Mouse (Mus musculus) forebrain, embryonic 14.5 days (tissue): Measurements from ENCODE around the gene Cux2. TPM values are rescaled to one million over a fixed set of nuclear protein-coding genes. Genes with fewer than 3 reads are reported as not detected.

Experiments
- ATAC-seq: fragments of 200-750 bp; cut with Nextera tagmentation; 2 replicates; pipeline ENCODE4 v1.8.0; 2017; ENCODE audit warnings: mild to moderate bottlenecking, moderate library complexity
- DNase-seq: peaks from one replicate; pipeline ENCODE4 v3.0.0-alpha.2; 2015; ENCODE audit warnings: low spot score
- H3K27ac ChIP-seq: fragments of 300-500 bp; sonication (generic); 2 replicates; pipeline ENCODE4 v1.5.1; 2014; ENCODE audit warnings: low read depth, mild to moderate bottlenecking, control low read depth, low read length, moderate library complexity
- H3K27me3 ChIP-seq: fragments of 300-500 bp; sonication (generic); replicated peaks from 2 replicates; pipeline ENCODE4 v1.6.1; 2014; ENCODE audit warnings: low read length, control low read depth, mixed read lengths; ENCODE audit not compliant: control insufficient read depth, insufficient read depth
- H3K36me3 ChIP-seq: fragments of 300-500 bp; sonication (generic); 2 replicates; pipeline ENCODE4 v1.6.1; 2014; ENCODE audit warnings: low read length, control low read depth; ENCODE audit not compliant: control insufficient read depth, insufficient read depth
- H3K4me1 ChIP-seq: fragments of 300-500 bp; sonication (generic); 2 replicates; pipeline ENCODE4 v1.6.1; 2014; ENCODE audit warnings: antibody characterized with exemption, low read length, control low read depth; ENCODE audit not compliant: control insufficient read depth, insufficient read depth
- H3K4me2 ChIP-seq: fragments of 300-500 bp; sonication (generic); 2 replicates; pipeline ENCODE4 v1.6.1; 2014; ENCODE audit warnings: mild to moderate bottlenecking, control low read depth, low read length
- H3K4me3 ChIP-seq: fragments of 300-500 bp; sonication (generic); 2 replicates; pipeline ENCODE4 v1.5.1; 2014; ENCODE audit warnings: low read depth, low read length, control low read depth
- H3K9ac ChIP-seq: fragments of 300-500 bp; sonication (generic); 2 replicates; pipeline ENCODE4 v1.6.1; 2014; ENCODE audit warnings: mild to moderate bottlenecking, low read length, control low read depth, moderate library complexity
- H3K9me3 ChIP-seq: fragments of 300-500 bp; sonication (generic); replicated peaks from 2 replicates; pipeline ENCODE4 v1.6.1; 2016; ENCODE audit warnings: low read length, control low read depth, mixed read lengths; ENCODE audit not compliant: control insufficient read depth
- WGBS: fragments of 180-500 bp; shearing (Covaris S2); extraction: QIAGEN DNeasy Blood & Tissue Kit; methylation state at CpG from one replicate; pipeline ENCODE4 v1.1.7; 2014; 5-methylcytosine and 5-hydroxymethylcytosine counted together
- polyA plus RNA-seq: library from polyadenylated mRNA; unstranded; fragments of >200 nt; fragmentation: Nextera tagmentation; extraction: Ambion mirVana; gene quantifications from 2 replicates; pipeline ENCODE4 v1.2.1, GENCODE M21; 2014

Cux2 gene
- polyA plus RNA-seq, 1 experiment from 2014 or later, result 16.7 TPM

DNA sequence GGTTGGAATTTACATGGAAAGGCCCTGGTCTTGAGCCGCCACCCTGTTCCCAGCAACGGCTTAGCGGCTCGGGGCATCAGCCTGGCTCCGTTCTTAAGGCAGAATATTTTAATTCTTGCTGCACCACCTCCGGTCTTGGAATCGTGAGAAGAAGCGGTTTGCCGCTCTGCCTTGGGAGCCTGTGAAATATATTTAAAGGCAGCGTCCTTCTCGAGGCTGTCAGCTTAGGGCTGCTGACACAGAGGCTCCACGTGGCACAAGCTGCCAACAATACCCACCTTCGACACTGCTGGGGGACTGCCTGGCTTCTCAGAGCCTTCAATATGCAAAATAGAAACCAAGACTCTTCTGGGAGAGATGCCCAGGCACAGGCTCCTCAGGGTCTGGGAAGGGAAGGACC is 18.7 kb upstream of the Cux2 start:
- Histone ChIP-seq H3K4me1 (no peaks in the 10 kb centered on the region), H3K27me3 (no peaks in the 10 kb centered on the region), H3K36me3 (no peaks in the 10 kb centered on the region), H3K27ac (no peak overlapping the region), H3K4me2 (no peak overlapping the region), H3K9me3 (no peaks in the 10 kb centered on the region), H3K4me3 (no peak overlapping the region), H3K9ac (no peak overlapping the region)
- DNase-seq (no peak), ATAC-seq (no peak)
- 69% methylated on average over 13 of the region's 13 CpGs for WGBS

DNA sequence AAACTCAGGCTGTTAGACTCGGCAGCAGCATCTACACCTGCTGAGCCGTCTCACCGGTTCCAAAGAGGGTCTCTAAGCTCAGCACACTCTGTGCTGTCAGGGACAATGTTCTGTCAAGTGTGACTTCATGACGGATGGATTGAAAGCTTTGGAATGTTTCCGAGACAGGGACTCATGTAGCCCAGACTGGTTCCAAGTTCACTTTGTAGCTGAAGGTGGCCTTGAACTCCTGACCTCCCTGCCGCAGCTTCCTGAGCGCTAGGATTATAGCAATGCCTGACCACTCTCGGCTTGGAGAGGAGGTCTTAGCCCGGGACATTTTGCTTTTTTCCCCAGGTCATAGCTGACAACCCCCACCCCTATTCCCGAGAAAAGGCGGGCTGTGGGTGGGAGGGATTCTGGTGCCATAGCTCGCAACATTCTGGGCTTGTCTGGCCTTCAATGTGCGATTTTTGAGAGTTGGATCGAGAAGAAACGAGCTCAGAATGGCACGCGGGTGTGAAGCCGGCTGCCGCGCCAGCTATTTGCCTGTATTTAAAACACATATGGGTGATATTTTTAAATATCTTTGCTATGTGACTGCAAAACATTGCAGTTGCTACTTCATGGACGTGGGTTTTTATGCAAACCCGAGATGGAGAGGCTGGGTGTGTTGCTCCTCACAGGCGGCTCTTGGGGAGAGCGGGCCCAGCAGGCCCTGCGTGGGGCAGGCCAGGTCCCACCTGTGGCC is 13.5 kb upstream of the Cux2 start:
- Histone ChIP-seq H3K9me3 (no peaks in the 10 kb centered on the region), H3K4me3 (no peak overlapping the region), H3K27ac (no peak overlapping the region), H3K4me1 (0 out of 2 replicates have a peak, but pooled peaks cover 3% of the 10 kb centered on the region), H3K4me2 (no peak overlapping the region), H3K27me3 (no peaks in the 10 kb centered on the region), H3K36me3 (no peaks in the 10 kb centered on the region), H3K9ac (no peak overlapping the region)
- DNase-seq (peak; percentile 35), ATAC-seq (no peak)
- WGBS, result 72% methylated on average over 25 of the region's 25 CpGs

- ATAC-seq (no peak), DNase-seq (no peak)
- 0 out of 2 replicates have a peak, but pooled peaks cover 2% of the 10 kb centered on the region for H3K9me3 ChIP-seq
- H3K4me3 ChIP-seq, result no peak overlapping the region
- WGBS, result 30% methylated on average over 12 of the region's 12 CpGs
- H3K4me2 ChIP-seq, result no peak overlapping the region
- H3K36me3 ChIP-seq, result no peaks in the 10 kb centered on the region
- no peak overlapping the region for H3K27ac ChIP-seq
- 0 out of 2 replicates have a peak, but pooled peaks cover 3% of the 10 kb centered on the region for H3K4me1 ChIP-seq
- no peak overlapping the region for H3K9ac ChIP-seq
- no peaks in the 10 kb centered on the region for H3K27me3 ChIP-seq
These were observed 12.6 kb upstream of the Cux2 start for GRCm38 (mm10) chr5:122062479-122062878.

- Histone ChIP-seq H3K4me2 (no peak overlapping the region), H3K27ac (no peak overlapping the region), H3K4me3 (no peak overlapping the region), H3K27me3 (no peaks in the 10 kb centered on the region), H3K9ac (no peak overlapping the region), H3K36me3 (no peaks in the 10 kb centered on the region), H3K4me1 (0 out of 2 replicates have a peak, but pooled peaks cover 3% of the 10 kb centered on the region), H3K9me3 (0 out of 2 replicates have a peak, but pooled peaks cover 3% of the 10 kb centered on the region)
- WGBS, result 33% methylated on average over 8 of the region's 12 CpGs
- DNase-seq (no peak), ATAC-seq (no peak)
These were observed 10.9 kb upstream of the Cux2 start for GRCm38 (mm10) chr5:122060767-122061333.

DNA sequence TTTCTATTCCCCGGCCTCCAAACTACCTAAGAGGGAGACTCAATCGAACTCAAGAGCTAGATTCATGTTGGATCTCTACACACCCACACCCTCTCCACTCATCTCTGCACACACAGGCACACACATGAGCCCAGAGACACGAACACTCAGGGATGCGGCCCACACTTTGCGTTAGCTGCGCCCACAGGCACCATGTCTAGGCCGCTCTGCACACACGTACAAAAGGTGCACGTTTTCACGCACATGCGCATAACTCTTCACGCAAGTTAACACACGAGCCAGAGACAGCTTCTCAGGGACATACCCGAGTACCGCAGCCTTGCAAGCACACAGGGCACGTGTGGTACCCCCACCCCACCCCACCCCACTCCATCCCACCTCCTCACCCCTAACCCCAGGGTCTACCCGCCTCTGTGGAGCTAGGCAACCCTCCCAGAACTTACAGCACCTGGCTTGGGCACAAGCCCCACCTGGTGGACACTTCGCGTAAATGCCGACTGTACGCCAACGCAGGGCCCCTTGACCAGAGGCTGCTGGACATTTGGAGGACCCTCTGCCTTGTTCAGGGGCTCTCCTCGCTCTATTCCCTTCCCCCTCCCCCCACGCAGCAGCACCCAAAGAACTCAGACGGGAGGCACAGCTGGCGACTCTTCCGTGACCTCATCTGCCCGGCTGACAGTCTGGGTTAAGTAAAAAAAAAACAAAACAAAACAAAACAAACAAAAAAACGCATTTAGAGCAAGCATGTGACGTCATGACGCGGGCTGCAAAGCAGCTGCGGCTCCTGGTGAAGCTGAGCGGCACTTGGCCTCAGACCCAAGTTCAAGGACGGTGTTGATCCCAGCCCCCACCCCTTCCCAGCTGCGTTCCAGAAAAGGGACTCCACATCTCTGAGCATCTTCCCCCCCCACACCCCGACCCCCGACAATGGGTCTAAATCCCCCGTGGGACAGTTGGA is 9.4 kb upstream of the Cux2 start:
- peak; percentile 73 for DNase-seq
- no peaks in the 10 kb centered on the region for H3K27me3 ChIP-seq
- 0 out of 2 replicates have a peak, but pooled peaks cover 3% of the 10 kb centered on the region for H3K9me3 ChIP-seq
- no peak overlapping the region for H3K27ac ChIP-seq
- H3K4me3 ChIP-seq, result no peak overlapping the region
- H3K9ac ChIP-seq, result peak overlapping the region; percentile 13; the same call in 1 of the 2 replicates
- peak overlapping the region; percentile 40 for H3K4me2 ChIP-seq
- no peaks in the 10 kb centered on the region for H3K36me3 ChIP-seq
- 25% methylated on average over 39 of the region's 39 CpGs for WGBS
- peak; percentile 18; the same call in 1 of the 2 replicates for ATAC-seq
- H3K4me1 ChIP-seq, result peaks cover 7% of the 10 kb centered on the region

GRCm38 (mm10) chr5:122057622-122058021 is 7.7 kb upstream of the Cux2 start:
- DNase-seq (no peak), ATAC-seq (no peak)
- H3K27ac ChIP-seq, result no peak overlapping the region

DNA sequence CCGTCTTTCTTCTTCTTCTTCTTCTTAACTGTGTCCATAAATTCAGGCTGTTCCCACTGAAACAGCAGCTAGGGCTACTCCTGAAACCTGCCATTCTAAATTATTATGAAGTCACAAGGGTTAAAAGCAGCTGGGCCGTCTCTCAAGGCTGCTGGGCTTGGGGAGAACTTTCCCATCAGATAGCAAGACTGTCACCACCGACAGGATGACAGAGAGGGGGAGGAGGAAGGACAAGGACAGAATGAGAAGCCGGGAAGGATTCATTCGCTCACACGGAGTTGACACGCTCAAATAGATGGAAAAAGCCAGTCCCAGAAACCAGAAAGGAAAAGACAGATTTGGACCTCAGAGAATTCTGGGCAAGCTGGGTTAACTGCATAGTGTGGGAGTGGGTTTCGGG is 6.7 kb upstream of the Cux2 start:
- Histone ChIP-seq H3K27me3 (no peaks in the 10 kb centered on the region), H3K4me1 (peaks cover 24% of the 10 kb centered on the region), H3K36me3 (no peaks in the 10 kb centered on the region), H3K27ac (no peak overlapping the region), H3K4me3 (no peak overlapping the region), H3K9ac (no peak overlapping the region), H3K9me3 (0 out of 2 replicates have a peak, but pooled peaks cover 3% of the 10 kb centered on the region), H3K4me2 (no peak overlapping the region)
- WGBS, result 82% methylated on average over 8 of the region's 8 CpGs
- ATAC-seq (no peak), DNase-seq (no peak)

More at GRCm38 (mm10) chr5:122057622-122058021, 7.7 kb upstream of the Cux2 start:
- Histone ChIP-seq H3K4me3 (no peak overlapping the region), H3K4me1 (peaks cover 22% of the 10 kb centered on the region), H3K27me3 (no peaks in the 10 kb centered on the region), H3K9me3 (0 out of 2 replicates have a peak, but pooled peaks cover 3% of the 10 kb centered on the region), H3K36me3 (no peaks in the 10 kb centered on the region), H3K9ac (no peak overlapping the region), H3K4me2 (no peak overlapping the region)
- WGBS, result 66% methylated on average over 6 of the region's 6 CpGs

DNA sequence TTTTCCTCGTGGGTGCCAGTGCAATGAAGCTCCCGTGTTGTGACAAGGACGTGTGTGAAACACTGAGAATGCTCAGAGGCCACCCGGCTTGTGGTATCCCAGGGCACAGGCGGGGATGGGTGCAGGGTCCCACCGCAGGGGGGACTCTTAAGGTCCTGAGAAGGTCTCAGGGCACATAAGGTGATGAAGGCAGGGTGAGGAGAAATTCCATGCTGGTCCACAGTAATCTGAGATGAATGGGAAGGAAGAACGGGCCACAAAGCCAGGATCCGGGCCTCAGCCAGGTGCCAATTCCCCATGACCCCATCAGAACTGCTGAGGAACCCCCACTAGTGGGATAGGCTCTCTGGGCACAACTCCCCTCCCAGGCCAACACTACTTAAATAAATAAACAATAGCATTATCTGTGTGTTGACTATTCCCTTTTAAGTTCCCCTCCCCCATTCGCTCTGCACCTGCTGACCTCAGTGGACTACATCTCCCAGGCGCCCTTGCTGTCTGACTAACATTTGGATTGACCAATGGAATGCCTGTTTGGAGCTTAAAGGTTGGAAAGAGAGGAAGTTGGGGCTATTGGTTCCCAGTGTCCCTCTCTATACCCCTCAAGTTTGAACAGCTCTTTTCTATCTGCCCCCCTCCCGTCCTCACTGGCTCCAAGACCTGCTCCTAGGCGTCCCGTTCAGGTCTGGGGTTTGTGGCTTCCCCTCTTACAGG is 4.4 kb upstream of the Cux2 start:
- no peak overlapping the region for H3K4me3 ChIP-seq
- DNase-seq (peak; percentile 87), ATAC-seq (peak; percentile 51)
- H3K27me3 ChIP-seq, result no peaks in the 10 kb centered on the region
- H3K9me3 ChIP-seq, result 0 out of 2 replicates have a peak, but pooled peaks cover 3% of the 10 kb centered on the region
- H3K9ac ChIP-seq, result peak overlapping the region; percentile 29; the same call in 1 of the 2 replicates
- no peaks in the 10 kb centered on the region for H3K36me3 ChIP-seq
- WGBS, result 43% methylated on average over 13 of the region's 13 CpGs
- peak overlapping the region; percentile 74 for H3K27ac ChIP-seq
- H3K4me1 ChIP-seq, result peaks cover 24% of the 10 kb centered on the region
- peak overlapping the region; percentile 46 for H3K4me2 ChIP-seq
